Mouse (Mus musculus): ENCODE results near the gene Slc33a1. TPM values are rescaled to one million over a fixed set of nuclear protein-coding genes. Genes with fewer than 3 reads are reported as not detected.

The Slc33a1 gene
- 13.5 and 15.1 TPM in 2 replicates for polyA plus RNA-seq (2016; fragmentation: Nextera tagmentation; extraction: Ambion mirVana)

DNA sequence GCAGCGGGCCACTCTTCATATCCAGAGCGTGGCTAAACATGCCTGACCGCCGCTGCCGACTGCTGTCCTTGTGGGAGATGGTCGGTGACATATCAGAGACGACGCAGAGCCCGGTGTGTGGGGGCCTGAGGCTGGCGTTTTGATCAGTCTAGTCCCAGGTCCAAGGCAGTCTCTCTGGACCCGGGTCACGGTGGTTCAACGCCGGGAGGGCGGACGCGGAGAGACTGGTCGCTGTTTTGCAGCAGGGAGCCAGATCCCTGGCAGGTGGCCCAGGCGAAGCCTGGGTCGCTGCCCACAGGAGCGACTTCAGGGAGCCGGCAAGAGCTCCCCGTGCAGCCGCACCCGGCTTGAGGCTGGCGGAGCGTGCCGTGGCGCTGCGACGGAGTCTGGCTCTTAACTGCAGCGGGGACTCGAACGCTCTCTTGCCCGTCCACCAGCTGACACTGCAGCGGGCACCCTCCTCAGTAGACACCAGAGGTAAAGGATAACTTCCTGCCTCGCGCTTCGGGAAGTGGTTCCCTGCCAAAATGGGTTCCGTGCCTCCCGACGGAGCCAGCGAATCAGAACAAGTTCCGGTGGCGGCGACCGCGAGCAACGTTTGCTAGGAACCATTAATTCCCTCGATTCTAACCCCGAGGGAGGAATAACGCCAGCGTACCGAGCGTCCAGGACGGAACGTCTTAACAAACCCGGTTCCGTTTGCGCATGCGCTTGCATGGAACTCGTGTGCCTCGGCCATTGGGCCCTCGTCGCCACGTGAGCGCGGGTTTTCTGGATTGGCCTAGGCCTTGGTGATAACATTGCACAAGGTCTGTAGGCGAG, at the start of gene Slc33a1:
Gene Slc33a1, minus strand, starts transcription at position 669 of the 822 bp plus-strand sequence.
- H3K27me3 ChIP-seq (replicated peaks): no peaks in the 10 kb centered on the region
- no peaks in the 10 kb centered on the region for H3K9me3 ChIP-seq
- peak within 1 kb of the TSS; percentile 77 for H3K9ac ChIP-seq
- H3K4me1 ChIP-seq: peaks cover 12% of the 10 kb centered on the region
- WGBS: under 1% methylated on average over 69 of the region's 69 CpGs
- ATAC-seq (ENCODE audit: low FRiP score, low read depth): peak; percentile 98
- H3K36me3 ChIP-seq: no peaks in the 10 kb centered on the region
- H3K4me3 ChIP-seq: peak within 1 kb of the TSS; percentile 80
- peak within 1 kb of the TSS; percentile 64 for H3K4me2 ChIP-seq (replicated peaks)
- H3K27ac ChIP-seq: peak within 1 kb of the TSS; percentile 71

DNA sequence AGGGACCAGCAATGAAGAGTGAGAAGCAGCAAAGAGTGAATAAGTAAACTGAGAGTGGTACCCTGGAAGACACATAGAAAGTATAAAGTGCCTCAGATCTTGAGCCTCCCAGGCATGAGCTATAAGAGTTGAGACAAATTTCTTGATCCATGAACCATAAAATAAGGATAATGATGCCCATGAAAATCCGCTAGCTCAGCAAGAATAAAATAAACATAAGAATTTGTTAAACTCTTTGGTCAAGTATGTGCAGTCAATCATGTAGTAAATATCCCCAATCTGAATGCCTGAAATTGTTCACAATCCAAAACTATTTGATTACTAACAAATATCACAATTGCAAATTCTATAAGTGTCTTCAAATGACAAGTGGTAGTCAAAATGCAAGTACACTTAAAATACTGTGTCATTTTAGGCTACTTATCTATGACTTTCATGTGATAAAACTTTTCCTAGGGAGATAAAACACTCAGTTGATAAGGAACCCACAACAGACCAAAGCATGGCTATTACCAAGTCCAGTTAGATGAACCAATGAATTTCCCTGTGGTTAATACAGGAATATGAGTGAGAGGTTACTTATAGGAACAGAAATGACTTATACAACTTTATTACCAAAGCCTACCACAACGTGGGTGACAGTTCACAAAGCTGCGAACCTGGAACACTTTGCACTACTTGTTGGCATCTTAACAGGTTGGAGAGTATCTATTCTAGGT, 24.3 kb upstream of the Slc33a1 start:
- H3K4me3 ChIP-seq: no peak overlapping the region
- H3K9me3 ChIP-seq: no peaks in the 10 kb centered on the region
- H3K9ac ChIP-seq: no peak overlapping the region
- no peaks in the 10 kb centered on the region for H3K4me1 ChIP-seq
- WGBS: 93% methylated on average over 3 of the region's 3 CpGs
- no peak overlapping the region for H3K27ac ChIP-seq
- ATAC-seq (ENCODE audit: low FRiP score, low read depth): no peak
- no peak overlapping the region for H3K4me2 ChIP-seq (replicated peaks)
- H3K36me3 ChIP-seq: peaks cover 52% of the 10 kb centered on the region
- no peaks in the 10 kb centered on the region for H3K27me3 ChIP-seq (replicated peaks)

DNA sequence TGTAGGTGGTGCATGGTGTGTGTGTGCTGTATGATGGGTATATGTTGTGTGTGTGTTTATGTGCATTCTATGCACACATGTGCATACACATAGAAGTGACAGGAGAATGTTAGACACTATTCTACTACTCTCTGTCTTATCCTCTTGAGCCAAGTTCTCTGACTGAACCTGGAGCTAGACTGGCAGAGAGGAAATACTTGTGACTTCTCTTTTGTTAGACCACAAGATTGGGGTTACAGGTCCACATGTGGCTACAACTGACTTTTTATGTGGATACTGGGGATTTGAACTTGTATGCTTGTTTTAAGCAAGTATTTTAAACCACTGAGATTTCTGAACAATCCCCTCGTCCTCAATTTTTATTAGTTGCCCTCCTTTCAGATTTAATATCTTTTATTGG, 22.1 kb upstream of the Slc33a1 start:
- Histone ChIP-seq H3K4me1 (no peaks in the 10 kb centered on the region), H3K4me3 (no peak overlapping the region), H3K27ac (no peak overlapping the region), H3K9me3 (no peaks in the 10 kb centered on the region), H3K9ac (no peak overlapping the region), H3K27me3 (replicated peaks) (no peaks in the 10 kb centered on the region), H3K36me3 (peaks cover 47% of the 10 kb centered on the region), H3K4me2 (replicated peaks) (no peak overlapping the region)
- WGBS: 83% methylated on average over 1 of the region's 1 CpGs
- ATAC-seq (ENCODE audit: low FRiP score, low read depth): no peak

DNA sequence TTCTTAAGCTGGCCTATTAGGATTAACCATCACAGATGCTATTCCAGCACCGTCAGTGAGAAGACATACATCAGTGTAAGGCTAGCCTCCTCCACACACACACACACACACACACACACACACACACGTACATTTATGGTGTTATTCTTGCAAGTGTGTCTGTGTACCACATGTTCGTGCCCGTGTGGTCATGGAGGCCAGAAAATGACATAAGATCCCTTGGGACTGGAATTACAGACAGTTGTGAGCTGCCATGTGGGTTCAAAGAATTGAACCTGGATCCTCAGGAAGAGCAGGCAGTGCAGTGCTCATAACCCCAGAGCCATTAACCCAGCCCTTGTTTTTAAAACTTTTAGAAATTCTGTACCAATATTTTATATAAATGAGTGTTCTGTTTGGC, 13.3 kb upstream of the Slc33a1 start:
- WGBS: 60% methylated on average over 4 of the region's 4 CpGs
- no peaks in the 10 kb centered on the region for H3K9me3 ChIP-seq
- H3K4me2 ChIP-seq (replicated peaks): peak overlapping the region; percentile 62
- no peak overlapping the region for H3K4me3 ChIP-seq
- peaks cover 17% of the 10 kb centered on the region for H3K4me1 ChIP-seq
- no peaks in the 10 kb centered on the region for H3K27me3 ChIP-seq (replicated peaks)
- no peak overlapping the region for H3K9ac ChIP-seq
- peaks cover 17% of the 10 kb centered on the region for H3K36me3 ChIP-seq
- ATAC-seq (ENCODE audit: low FRiP score, low read depth): no peak
- no peak overlapping the region for H3K27ac ChIP-seq

DNA sequence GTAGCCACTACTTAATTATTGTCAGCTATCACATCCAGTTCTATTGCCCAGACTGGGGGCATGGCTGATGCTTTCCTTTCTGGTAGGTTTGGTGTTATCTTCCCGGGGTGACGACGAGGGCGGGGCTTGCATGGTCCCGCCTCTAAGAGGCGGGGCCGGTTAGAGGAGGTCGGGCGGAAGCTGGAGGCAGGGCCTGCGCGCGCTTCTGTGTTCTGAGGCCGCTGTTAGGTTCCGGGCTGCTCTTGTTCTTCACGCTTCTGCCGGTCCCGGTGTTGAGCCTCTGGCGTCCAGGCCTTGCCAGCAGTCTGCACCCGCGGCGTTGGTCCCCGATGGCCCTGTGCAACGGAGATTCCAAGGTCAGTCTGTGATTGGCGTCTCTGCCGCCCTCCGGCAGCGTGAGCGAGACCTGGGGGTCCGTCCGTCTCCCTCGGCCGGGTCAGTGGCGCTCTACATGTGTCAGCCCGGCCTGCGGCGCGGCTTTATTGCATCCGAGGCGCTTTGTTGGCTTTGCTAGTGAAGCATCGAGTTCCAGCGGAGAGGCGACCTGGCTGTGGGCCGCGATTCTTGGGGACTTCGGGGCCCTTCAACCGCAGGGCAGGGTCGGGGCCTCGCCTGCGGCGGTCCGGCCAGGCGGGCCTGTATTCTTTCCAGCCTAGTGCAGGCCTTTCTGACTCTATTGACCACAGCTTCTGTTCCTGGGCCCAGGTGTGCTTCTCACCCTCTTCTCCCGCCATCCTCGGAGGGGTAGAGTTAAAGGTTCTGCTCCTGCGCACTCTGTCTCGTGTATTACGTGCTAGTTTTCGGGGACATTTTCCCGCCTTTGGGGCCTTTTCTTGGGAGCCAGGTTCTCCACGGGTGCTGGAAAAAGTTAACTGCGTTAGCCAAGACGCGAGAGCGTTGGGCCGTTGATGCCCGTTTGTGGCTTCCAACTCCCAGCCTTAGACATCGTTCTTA, 11.7 kb upstream of the Slc33a1 start, which contains the start of gene Gmps:
Gene Gmps, plus strand, starts transcription at position 152 of the 954 bp plus-strand sequence.
- Histone ChIP-seq H3K9ac (peak within 1 kb of the TSS; percentile 87), H3K27me3 (replicated peaks) (no peaks in the 10 kb centered on the region), H3K27ac (peak within 1 kb of the TSS; percentile 33), H3K36me3 (peaks cover 7% of the 10 kb centered on the region), H3K4me1 (peaks cover 17% of the 10 kb centered on the region), H3K4me2 (replicated peaks) (peak within 1 kb of the TSS; percentile 62), H3K9me3 (no peaks in the 10 kb centered on the region), H3K4me3 (peak within 1 kb of the TSS; percentile 74)
- peak; percentile 99 for ATAC-seq (ENCODE audit: low FRiP score, low read depth)
- WGBS: under 1% methylated on average over 67 of the region's 67 CpGs

DNA sequence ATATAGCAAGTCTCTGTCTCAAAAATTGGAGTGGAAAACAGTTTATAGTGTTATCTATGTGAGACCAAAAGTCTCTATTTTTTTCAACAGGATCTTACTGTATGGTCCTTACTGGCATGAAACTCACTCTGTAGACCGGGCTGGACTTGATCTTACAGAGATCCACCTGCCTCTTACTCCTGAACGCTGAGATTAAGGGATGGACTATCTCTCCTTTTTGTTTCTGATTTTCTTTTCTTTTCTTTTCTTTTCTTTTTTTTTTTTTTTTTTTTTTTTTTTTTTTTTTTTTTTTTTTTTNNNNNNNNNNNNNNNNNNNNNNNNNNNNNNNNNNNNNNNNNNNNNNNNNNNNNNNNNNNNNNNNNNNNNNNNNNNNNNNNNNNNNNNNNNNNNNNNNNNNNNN, 1.4 kb upstream of the Slc33a1 start:
- no peak overlapping the region for H3K4me3 ChIP-seq
- H3K36me3 ChIP-seq: no peaks in the 10 kb centered on the region
- no peak overlapping the region for H3K4me2 ChIP-seq (replicated peaks)
- H3K9ac ChIP-seq: no peak overlapping the region
- no peak overlapping the region for H3K27ac ChIP-seq
- H3K27me3 ChIP-seq (replicated peaks): no peaks in the 10 kb centered on the region
- H3K4me1 ChIP-seq: peaks cover 12% of the 10 kb centered on the region
- no peak for ATAC-seq (ENCODE audit: low FRiP score, low read depth)
- WGBS: 73% methylated on average over 2 of the region's 2 CpGs
- H3K9me3 ChIP-seq: no peaks in the 10 kb centered on the region

DNA sequence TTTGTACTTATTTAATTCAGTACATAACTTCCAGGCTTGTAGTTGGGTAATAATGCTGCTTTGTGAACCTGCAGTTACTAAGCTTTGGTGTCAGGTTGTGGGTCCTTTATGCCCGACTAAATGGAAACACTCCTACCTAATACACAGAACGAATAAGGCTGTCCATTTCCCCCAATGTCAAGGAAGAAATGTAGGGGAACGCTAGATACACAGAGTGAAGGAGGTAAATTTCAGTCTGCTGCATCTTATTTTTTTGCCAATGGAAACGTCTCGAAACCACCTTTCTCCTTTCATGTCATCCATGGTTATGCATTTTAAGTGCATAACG, 318 bp upstream of the Slc33a1 start:
- H3K4me2 ChIP-seq (replicated peaks): peak overlapping the region; percentile 64
- no peak overlapping the region for H3K9ac ChIP-seq
- no peaks in the 10 kb centered on the region for H3K9me3 ChIP-seq
- H3K4me1 ChIP-seq: peaks cover 12% of the 10 kb centered on the region
- 82% methylated on average over 6 of the region's 6 CpGs for WGBS
- ATAC-seq (ENCODE audit: low FRiP score, low read depth): no peak
- no peaks in the 10 kb centered on the region for H3K36me3 ChIP-seq
- no peak overlapping the region for H3K27ac ChIP-seq
- H3K4me3 ChIP-seq: peak overlapping the region; percentile 80
- H3K27me3 ChIP-seq (replicated peaks): no peaks in the 10 kb centered on the region

DNA sequence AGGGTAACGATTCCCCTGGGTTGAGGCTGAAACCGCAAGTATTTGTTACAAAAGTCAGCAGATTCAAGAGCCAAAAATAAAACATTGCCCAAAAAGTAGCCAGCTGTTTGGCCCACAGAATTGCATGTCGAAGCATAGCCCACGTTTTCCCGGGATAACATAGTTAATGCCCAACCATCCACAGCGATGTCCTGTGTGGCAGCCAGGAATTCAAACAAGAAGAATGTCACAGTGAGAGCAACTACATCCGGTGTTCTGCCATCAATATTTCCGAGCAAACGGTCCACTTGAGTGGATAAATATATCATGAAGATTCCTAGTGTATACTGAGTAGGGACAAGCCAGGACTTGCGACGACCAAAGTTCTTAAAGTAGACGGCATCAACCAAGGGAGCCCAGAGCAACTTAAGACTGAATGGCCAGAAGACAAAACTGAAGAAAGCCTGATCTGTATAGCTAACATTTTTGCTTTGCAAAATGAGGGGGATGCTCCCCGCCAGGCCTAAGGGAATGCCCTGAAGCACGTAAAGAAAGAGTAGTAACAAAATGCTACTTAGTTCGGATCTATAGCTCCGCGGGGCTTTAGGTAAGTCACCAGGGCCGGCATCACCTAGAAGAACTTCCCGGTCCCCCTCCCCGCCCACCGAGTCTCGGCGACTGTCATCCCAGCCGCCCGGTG, 1.0 kb downstream of the Slc33a1 start:
- H3K27me3 ChIP-seq (replicated peaks): no peaks in the 10 kb centered on the region
- H3K4me2 ChIP-seq (replicated peaks): peak overlapping the region; percentile 64
- no peaks in the 10 kb centered on the region for H3K9me3 ChIP-seq
- WGBS: 10% methylated on average over 25 of the region's 25 CpGs
- peaks cover 12% of the 10 kb centered on the region for H3K4me1 ChIP-seq
- no peak for ATAC-seq (ENCODE audit: low FRiP score, low read depth)
- peak overlapping the region; percentile 80 for H3K4me3 ChIP-seq
- H3K36me3 ChIP-seq: no peaks in the 10 kb centered on the region
- H3K27ac ChIP-seq: peak overlapping the region; percentile 71; the same call in 1 of the 2 replicates
- peak overlapping the region; percentile 77 for H3K9ac ChIP-seq

DNA sequence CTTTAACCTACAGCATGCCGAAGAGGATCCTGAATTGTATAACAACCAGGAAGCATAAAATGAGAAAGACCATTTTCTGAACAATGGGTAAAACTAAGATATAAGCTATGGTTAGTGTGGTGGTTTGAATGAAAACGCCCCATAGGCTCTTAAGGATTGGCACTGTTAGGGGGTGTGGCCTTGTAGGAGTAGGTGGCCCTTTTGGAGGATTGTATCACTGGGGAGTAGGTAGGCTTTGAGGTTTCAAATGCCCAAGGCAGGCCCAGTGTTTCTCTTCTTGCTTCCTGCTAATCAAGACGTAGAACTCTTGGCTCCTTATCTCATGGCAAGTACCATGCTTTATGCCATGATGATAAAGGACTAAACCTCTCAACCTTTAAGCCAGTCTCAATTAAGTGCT, 14.7 kb downstream of the Slc33a1 start:
- Histone ChIP-seq H3K9ac (no peak overlapping the region), H3K4me2 (replicated peaks) (no peak overlapping the region), H3K27me3 (replicated peaks) (no peaks in the 10 kb centered on the region), H3K36me3 (peaks cover 4% of the 10 kb centered on the region; the same call in 1 of the 2 replicates), H3K9me3 (no peaks in the 10 kb centered on the region), H3K4me3 (no peak overlapping the region), H3K27ac (no peak overlapping the region), H3K4me1 (no peaks in the 10 kb centered on the region)
- ATAC-seq (ENCODE audit: low FRiP score, low read depth): no peak
- WGBS: 87% methylated on average over 3 of the region's 3 CpGs

DNA sequence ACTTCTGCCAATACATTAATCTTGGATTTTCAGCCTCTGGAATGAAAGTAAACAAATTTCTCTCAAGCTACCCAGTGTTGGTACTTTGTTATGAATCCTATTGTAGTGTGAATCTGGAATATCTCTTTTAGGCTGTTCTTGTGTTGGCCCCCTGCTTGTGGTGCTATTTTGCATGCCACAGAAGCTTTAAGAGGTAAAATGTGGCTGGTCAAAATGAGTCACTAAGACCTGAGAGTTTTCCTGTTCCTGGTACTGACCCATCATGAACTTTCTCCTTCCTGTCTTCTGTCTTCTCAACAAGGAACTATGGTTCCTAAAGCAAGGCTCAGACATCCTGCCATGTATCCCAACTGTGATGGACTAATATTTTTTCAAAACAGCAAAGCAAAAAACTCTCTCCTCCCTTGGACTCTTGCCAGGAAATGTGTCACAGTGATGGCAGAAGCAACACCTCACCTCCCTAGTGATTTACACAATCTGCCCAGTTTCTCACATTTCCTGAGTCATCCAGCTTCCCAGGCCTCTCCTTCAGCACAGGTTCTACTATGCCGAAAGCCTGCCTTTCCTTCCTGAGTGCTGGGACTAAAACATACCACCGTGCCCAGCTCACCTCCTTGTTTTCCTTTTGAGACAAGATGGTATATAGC, 23.2 kb downstream of the Slc33a1 start:
- WGBS: 93% methylated on average over 2 of the region's 2 CpGs
- Histone ChIP-seq H3K9me3 (no peaks in the 10 kb centered on the region), H3K4me3 (no peak overlapping the region), H3K9ac (no peak overlapping the region), H3K4me2 (replicated peaks) (no peak overlapping the region), H3K4me1 (no peaks in the 10 kb centered on the region), H3K36me3 (peaks cover 8% of the 10 kb centered on the region; the same call in 1 of the 2 replicates), H3K27me3 (replicated peaks) (no peaks in the 10 kb centered on the region), H3K27ac (no peak overlapping the region)
- ATAC-seq (ENCODE audit: low FRiP score, low read depth): no peak

DNA sequence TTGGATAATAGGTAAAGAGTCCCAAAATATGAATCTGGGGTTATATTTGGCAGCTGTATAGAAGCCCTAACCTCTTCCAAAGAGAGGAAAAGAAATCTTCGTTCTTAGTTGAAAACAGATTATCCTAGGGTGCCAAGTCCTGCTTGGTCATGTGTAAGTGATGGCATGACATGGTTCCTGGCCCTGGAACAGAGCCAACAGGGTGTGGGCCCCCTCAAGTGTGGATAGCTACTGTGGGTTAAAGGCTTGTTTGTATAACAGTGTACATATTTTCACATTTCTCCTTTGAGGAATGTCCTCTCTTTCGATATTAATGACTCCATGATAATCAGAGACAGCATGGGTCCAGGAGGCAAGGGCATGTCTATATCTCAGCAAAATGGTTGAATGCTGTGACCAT, 25.6 kb downstream of the Slc33a1 start:
- Histone ChIP-seq H3K27ac (no peak overlapping the region), H3K4me2 (replicated peaks) (no peak overlapping the region), H3K27me3 (replicated peaks) (no peaks in the 10 kb centered on the region), H3K4me3 (no peak overlapping the region), H3K4me1 (no peaks in the 10 kb centered on the region), H3K9ac (no peak overlapping the region), H3K9me3 (no peaks in the 10 kb centered on the region), H3K36me3 (peaks cover 3% of the 10 kb centered on the region; the same call in 1 of the 2 replicates)
- ATAC-seq (ENCODE audit: low FRiP score, low read depth): no peak
- WGBS: 85% methylated on average over 2 of the region's 2 CpGs

Data from neural tube, embryonic 12.5 days (tissue).